Mouse (Mus musculus) erythroblast, embryonic 14.5 days (primary cell): Measurements from ENCODE around the gene Kcnj9.

Experiments
- GATA1 ChIP-seq: IDR thresholded peaks from 2 replicates; pipeline ENCODE4 v1.6.1; 2012; ENCODE audit warnings: low read length, inconsistent platforms, mixed read lengths
- TAL1 ChIP-seq: IDR thresholded peaks from 3 replicates; pipeline ENCODE4 v1.6.1; 2012; ENCODE audit warnings: low read length, inconsistent platforms, mixed read lengths

DNA sequence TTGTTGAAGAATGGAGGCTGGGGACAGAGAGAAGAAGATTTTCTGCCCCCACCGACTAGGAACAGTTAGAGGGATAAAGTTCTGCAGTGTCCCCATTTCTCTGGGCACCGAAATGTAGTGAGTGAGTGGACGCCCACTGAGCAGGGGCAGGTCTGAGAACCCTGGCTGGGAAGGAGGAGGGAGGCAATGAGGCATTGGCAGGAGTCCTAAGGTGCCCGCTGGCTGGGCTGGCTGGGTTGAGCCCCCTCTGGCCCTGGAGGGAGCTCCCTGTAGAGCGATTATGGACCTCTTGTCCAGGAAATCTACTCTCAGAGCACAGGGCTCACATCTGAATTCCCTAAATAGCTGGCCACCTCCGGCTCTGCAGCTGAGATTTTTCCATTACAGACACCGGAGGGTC lies 29.6 kb downstream of the Kcnj9 start:
- TF ChIP-seq TAL1 (no peak), GATA1 (no peak)
